Mouse (Mus musculus): ENCODE measurements around the gene Mtmr12.

Gene Mtmr12

DNA sequence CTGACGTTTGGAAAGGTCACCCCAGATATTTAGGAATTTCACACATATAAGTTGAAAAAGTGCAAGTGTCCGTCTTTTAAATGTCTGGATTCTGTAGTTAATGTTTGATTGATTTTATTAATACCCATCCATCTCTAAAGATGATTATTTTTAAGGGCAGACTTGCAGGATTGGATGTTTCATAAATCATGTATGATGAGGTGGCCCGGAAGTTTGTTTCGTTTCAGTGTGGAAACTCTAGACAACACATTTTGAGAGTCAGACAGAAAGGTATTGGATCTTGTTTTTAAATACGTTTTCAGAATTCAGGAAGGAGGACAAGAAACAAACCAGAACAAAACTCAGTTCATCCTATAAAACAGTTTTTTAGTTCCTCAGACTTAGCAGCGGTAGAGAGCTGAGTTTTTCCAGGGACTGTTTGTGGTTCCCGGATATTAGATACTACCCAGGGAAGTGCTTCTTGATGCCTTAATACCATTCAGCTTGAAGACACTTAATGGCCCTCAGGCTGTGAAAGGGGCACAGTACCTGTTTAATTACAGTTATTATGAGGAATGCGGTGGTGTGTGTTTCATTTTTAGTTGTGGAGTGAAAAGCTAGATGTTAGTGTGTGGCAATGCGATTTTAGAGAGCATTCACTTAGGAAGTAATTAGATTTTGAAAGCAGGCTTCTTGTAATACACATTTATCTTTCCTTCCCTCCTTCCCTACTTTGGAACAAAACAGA, 118.0 kb downstream of the Mtmr12 start:
- no peak for DNase-seq

Data from lung, postnatal 36 days (tissue).